Mouse (Mus musculus): ENCODE data around the gene Srcin1.

The Srcin1 gene

GRCm38 (mm10) chr11:97576136-97576906 lies at the start of gene Srcin1:
TSS of gene Srcin1 (minus strand) at chr11:97576186.
- in situ Hi-C loops (cut with MboI; ENCODE audit: low sequenced_read_pairs), result no loop called here

GRCm38 (mm10) chr11:97625551-97625950 lies 49.6 kb upstream of the Srcin1 start:
- in situ Hi-C loops (cut with MboI; ENCODE audit: low sequenced_read_pairs), result no loop called here

- in situ Hi-C loops (cut with MboI; ENCODE audit: low sequenced_read_pairs), result loop anchor here (5.0 kb wide), 1 partner anchor 151 kb away; no protein-coding TSS in a partner anchor
Measured at GRCm38 (mm10) chr11:97623166-97623565, 47.2 kb upstream of the Srcin1 start.

GRCm38 (mm10) chr11:97622440-97622839 lies 46.5 kb upstream of the Srcin1 start:
- in situ Hi-C loops (cut with MboI; ENCODE audit: low sequenced_read_pairs), result loop anchor here (5.0 kb wide), 1 partner anchor 150 kb away; no protein-coding TSS in a partner anchor

GRCm38 (mm10) chr11:97619391-97619795 lies 43.4 kb upstream of the Srcin1 start:
- in situ Hi-C loops (cut with MboI; ENCODE audit: low sequenced_read_pairs), result no loop called here

- in situ Hi-C loops (cut with MboI; ENCODE audit: low sequenced_read_pairs), result no loop called here
Measured at GRCm38 (mm10) chr11:97618368-97618767, 42.4 kb upstream of the Srcin1 start.

GRCm38 (mm10) chr11:97615276-97615675 lies 39.3 kb upstream of the Srcin1 start:
- in situ Hi-C loops (cut with MboI; ENCODE audit: low sequenced_read_pairs), result no loop called here

- in situ Hi-C loops (cut with MboI; ENCODE audit: low sequenced_read_pairs), result no loop called here
Measured at GRCm38 (mm10) chr11:97611076-97611475, 35.1 kb upstream of the Srcin1 start.

- in situ Hi-C loops (cut with MboI; ENCODE audit: low sequenced_read_pairs), result no loop called here
Measured at GRCm38 (mm10) chr11:97609743-97610142, 33.8 kb upstream of the Srcin1 start.

GRCm38 (mm10) chr11:97608933-97609332 lies 32.9 kb upstream of the Srcin1 start:
- in situ Hi-C loops (cut with MboI; ENCODE audit: low sequenced_read_pairs), result no loop called here

- in situ Hi-C loops (cut with MboI; ENCODE audit: low sequenced_read_pairs), result no loop called here
Measured at GRCm38 (mm10) chr11:97607056-97607725, 31.2 kb upstream of the Srcin1 start.

- in situ Hi-C loops (cut with MboI; ENCODE audit: low sequenced_read_pairs), result no loop called here
Measured at GRCm38 (mm10) chr11:97603891-97604290, 27.9 kb upstream of the Srcin1 start.

GRCm38 (mm10) chr11:97602223-97602622 lies 26.2 kb upstream of the Srcin1 start:
- in situ Hi-C loops (cut with MboI; ENCODE audit: low sequenced_read_pairs), result no loop called here

GRCm38 (mm10) chr11:97599104-97599503 lies 23.1 kb upstream of the Srcin1 start:
- in situ Hi-C loops (cut with MboI; ENCODE audit: low sequenced_read_pairs), result no loop called here

- in situ Hi-C loops (cut with MboI; ENCODE audit: low sequenced_read_pairs), result no loop called here
Measured at GRCm38 (mm10) chr11:97597945-97598691, 22.1 kb upstream of the Srcin1 start.

- in situ Hi-C loops (cut with MboI; ENCODE audit: low sequenced_read_pairs), result no loop called here
Measured at GRCm38 (mm10) chr11:97594136-97594535, 18.1 kb upstream of the Srcin1 start.

GRCm38 (mm10) chr11:97591910-97592309 lies 15.9 kb upstream of the Srcin1 start:
- in situ Hi-C loops (cut with MboI; ENCODE audit: low sequenced_read_pairs), result no loop called here

GRCm38 (mm10) chr11:97590227-97590960 lies 14.4 kb upstream of the Srcin1 start:
- in situ Hi-C loops (cut with MboI; ENCODE audit: low sequenced_read_pairs), result no loop called here

- in situ Hi-C loops (cut with MboI; ENCODE audit: low sequenced_read_pairs), result no loop called here
Measured at GRCm38 (mm10) chr11:97589216-97589615, 13.2 kb upstream of the Srcin1 start.

GRCm38 (mm10) chr11:97585932-97586331 lies 9.9 kb upstream of the Srcin1 start:
- in situ Hi-C loops (cut with MboI; ENCODE audit: low sequenced_read_pairs), result no loop called here

GRCm38 (mm10) chr11:97584476-97584875 lies 8.5 kb upstream of the Srcin1 start:
- in situ Hi-C loops (cut with MboI; ENCODE audit: low sequenced_read_pairs), result no loop called here

Measured in CH12F3 (cell line).